Mouse (Mus musculus) right cerebral cortex, postnatal 25 days (tissue): ENCODE measurements around the gene Olfr1425.
"Not testable (repeated sequence)": the region's sequence is repeated elsewhere in the genome, so short reads cannot be mapped to it uniquely, and the experiment has no call there.

Experiments
- DNase-seq: peaks from one replicate; pipeline ENCODE4 v3.0.0; 2022

Gene Olfr1425

GRCm38 (mm10) chr19:12077631-12078030, at the start of gene Olfr1425:
Gene Olfr1425, minus strand, starts transcription at chr19:12077731.
- not testable (repeated sequence) for DNase-seq

- no peak for DNase-seq
These were observed 45.6 kb upstream of the Olfr1425 start, which contains the start of gene Olfr76 for GRCm38 (mm10) chr19:12123103-12123502. Gene Olfr76, minus strand, starts transcription at chr19:12123203.

GRCm38 (mm10) chr19:12116464-12116863, 38.9 kb upstream of the Olfr1425 start:
- no peak for DNase-seq

- DNase-seq = no peak
These were observed 38.3 kb upstream of the Olfr1425 start, which contains the start of gene Olfr1428 for GRCm38 (mm10) chr19:12115797-12116196. Gene Olfr1428, minus strand, starts transcription at chr19:12115897.

GRCm38 (mm10) chr19:12113807-12114206, 36.3 kb upstream of the Olfr1425 start:
- DNase-seq = no peak

- DNase-seq = no peak
These were observed 27.0 kb upstream of the Olfr1425 start for GRCm38 (mm10) chr19:12104541-12104940.

- no peak for DNase-seq
These were observed 25.7 kb upstream of the Olfr1425 start, which contains the start of gene Olfr1427 for GRCm38 (mm10) chr19:12103234-12103633. Gene Olfr1427, minus strand, starts transcription at chr19:12103334.

GRCm38 (mm10) chr19:12091913-12092312, 14.4 kb upstream of the Olfr1425 start, which contains the start of gene Olfr1426:
Gene Olfr1426, minus strand, starts transcription at chr19:12092013.
- DNase-seq = no peak

GRCm38 (mm10) chr19:12069546-12069945, 8.0 kb downstream of the Olfr1425 start:
- DNase-seq = not testable (repeated sequence)

GRCm38 (mm10) chr19:12067806-12068205, 9.7 kb downstream of the Olfr1425 start:
- DNase-seq = not testable (repeated sequence)

GRCm38 (mm10) chr19:12062582-12062981, 14.9 kb downstream of the Olfr1425 start, which contains the start of gene Olfr1424:
Gene Olfr1424, minus strand, starts transcription at chr19:12062682.
- not testable (repeated sequence) for DNase-seq

- no peak for DNase-seq
These were observed 34.4 kb downstream of the Olfr1425 start for GRCm38 (mm10) chr19:12043163-12043562.

- DNase-seq = no peak
These were observed 36.3 kb downstream of the Olfr1425 start, which contains the start of gene Olfr1423 for GRCm38 (mm10) chr19:12041217-12041616. Gene Olfr1423, minus strand, starts transcription at chr19:12041317.

- DNase-seq = no peak
These were observed 39.8 kb downstream of the Olfr1425 start for GRCm38 (mm10) chr19:12037727-12038126.

- no peak for DNase-seq
These were observed 50.9 kb downstream of the Olfr1425 start for GRCm38 (mm10) chr19:12026606-12027005.

GRCm38 (mm10) chr19:12025333-12025732, 52.2 kb downstream of the Olfr1425 start:
- no peak for DNase-seq

- DNase-seq = no peak
These were observed 53.4 kb downstream of the Olfr1425 start for GRCm38 (mm10) chr19:12024149-12024548.
